8 mouse cellular contexts compared by ENCODE assay signal in genomic region chr4:140699441-140700127, GRCm38 (mm10). TPM values are rescaled to one million over a fixed set of nuclear protein-coding genes. Genes with fewer than 3 reads are reported as not detected.
DNase-seq lines count a peak whose midpoint lies in the region; ATAC-seq and TF ChIP-seq lines count a peak whose summit lies in the region.

No protein-coding gene starts in this region.

- peaks cover 37% of the 10 kb centered on the region for H3K4me1 ChIP-seq in forebrain, embryonic 15.5 days
- peaks cover 30% of the 10 kb centered on the region for H3K4me1 ChIP-seq in lung, embryonic 15.5 days

- peak overlapping the region; percentile 26 for H3K4me3 ChIP-seq in forebrain, embryonic 15.5 days
- peak overlapping the region; percentile 35 for H3K4me3 ChIP-seq in layer of hippocampus, adult 2 months
- peak overlapping the region; percentile 92 for H3K4me3 ChIP-seq in lung, embryonic 15.5 days

- H3K36me3 ChIP-seq in forebrain, embryonic 15.5 days, result no peaks in the 10 kb centered on the region
- no peaks in the 10 kb centered on the region for H3K36me3 ChIP-seq in lung, embryonic 15.5 days

- no peak for TF ChIP-seq CTCF in layer of hippocampus, adult 2 months (conservative IDR thresholded peaks at IDR 0.05)

- no peak overlapping the region for H3K27ac ChIP-seq in forebrain, embryonic 15.5 days (replicated peaks)
- peak overlapping the region; percentile 94 for H3K27ac ChIP-seq in layer of hippocampus, adult 2 months
- H3K27ac ChIP-seq in lung, embryonic 15.5 days, result no peak overlapping the region

- DNase-seq in MN1 (ENCODE audit: low spot score), result peak; percentile 94
- peak; percentile 57 for DNase-seq in cerebellum, adult 11 months
- DNase-seq in heart, postnatal 36 days, result peak; percentile 69 to 72
- peak; percentile 66 to 83 for DNase-seq in layer of hippocampus, adult 2 months (ENCODE audit: low spot score in 2 of 2)
- peak; percentile 51 to 67 for DNase-seq in thymus, postnatal 36 days

- no peaks in the 10 kb centered on the region for H3K9me3 ChIP-seq in forebrain, embryonic 15.5 days
- no peaks in the 10 kb centered on the region for H3K9me3 ChIP-seq in lung, embryonic 15.5 days

- 4% methylated on average over 29 of the region's 29 CpGs for WGBS in forebrain, embryonic 15.5 days
- WGBS in lung, embryonic 15.5 days, result 6% methylated on average over 29 of the region's 29 CpGs

- peak overlapping the region; percentile 19; the same call in 1 of the 2 replicates for H3K9ac ChIP-seq in forebrain, embryonic 15.5 days (replicated peaks)
- peak overlapping the region; percentile 7 for H3K9ac ChIP-seq in lung, embryonic 15.5 days

- peaks cover 16% of the 10 kb centered on the region for H3K27me3 ChIP-seq in forebrain, embryonic 15.5 days
- H3K27me3 ChIP-seq in lung, embryonic 15.5 days, result no peaks in the 10 kb centered on the region

- no peak for ATAC-seq in forebrain, embryonic 15.5 days (replicated peaks)
- ATAC-seq in lung, embryonic 15.5 days (ENCODE audit: borderline replicate concordance, extremely low read depth, low FRiP score, low TSS enrichment), result no peak
- peak; percentile 69 for ATAC-seq in neutrophil, adult 5-6 weeks (ENCODE audit: extremely low read depth, insufficient number of reproducible peaks, low FRiP score, poor library complexity, severe bottlenecking)

- intact Hi-C loops in heart, postnatal 36 days (cut with DNase I), result loop anchor here (2.0 kb wide), 1 partner anchor 19 kb away; no protein-coding TSS in a partner anchor

- peak overlapping the region; percentile 46 for H3K4me2 ChIP-seq in forebrain, embryonic 15.5 days (replicated peaks)
- peak overlapping the region; percentile 94 for H3K4me2 ChIP-seq in lung, embryonic 15.5 days

RNA-seq across cellular contexts. Expression of gene Rcc2, which starts 0.8 kb away (rescaled TPM):
- polyA plus RNA-seq in forebrain, embryonic 15.5 days (2015; fragmentation: Nextera tagmentation; extraction: Ambion mirVana), result 36.1 and 51.2 TPM in 2 replicates
- 10 to 100 TPM; 14.0 to 14.8 TPM for total RNA-seq in heart, postnatal 36 days (2021)
- total RNA-seq in layer of hippocampus, adult 2 months (2021), result 10 to 100 TPM; 93.0 to 93.5 TPM
- polyA plus RNA-seq in lung, embryonic 15.5 days (2015; fragmentation: Nextera tagmentation; extraction: Ambion mirVana), result 58.0 and 58.8 TPM in 2 replicates
- 59.2 and 63.5 TPM in 2 replicates for total RNA-seq in neutrophil, adult 5-6 weeks (2017)

RNA-seq across cellular contexts. Expression of gene Arhgef10l, which starts 33.8 kb away (rescaled TPM):
- 24.5 and 26.9 TPM in 2 replicates for polyA plus RNA-seq in forebrain, embryonic 15.5 days (2015; fragmentation: Nextera tagmentation; extraction: Ambion mirVana)
- 10 to 100 TPM; 62.5 to 65.0 TPM for total RNA-seq in heart, postnatal 36 days (2021)
- 10 to 100 TPM; 43.9 to 52.8 TPM for total RNA-seq in layer of hippocampus, adult 2 months (2021)
- 14.8 and 16.6 TPM in 2 replicates for polyA plus RNA-seq in lung, embryonic 15.5 days (2015; fragmentation: Nextera tagmentation; extraction: Ambion mirVana)
- total RNA-seq in neutrophil, adult 5-6 weeks (2017), result 3.7 and 4.2 TPM in 2 replicates

RNA-seq across cellular contexts. Expression of gene Padi6, which starts 42.9 kb away (rescaled TPM):
- polyA plus RNA-seq in forebrain, embryonic 15.5 days (2015; fragmentation: Nextera tagmentation; extraction: Ambion mirVana), result 0.06 and 0.10 TPM in 2 replicates
- total RNA-seq in heart, postnatal 36 days (2021), result not detected
- not detected for total RNA-seq in layer of hippocampus, adult 2 months (2021)
- 0.06 TPM in 1 of 2 replicates, not detected in the other for polyA plus RNA-seq in lung, embryonic 15.5 days (2015; fragmentation: Nextera tagmentation; extraction: Ambion mirVana)
- total RNA-seq in neutrophil, adult 5-6 weeks (2017), result 0.12 TPM in 1 of 2 replicates, not detected in the other

Comparison
In these comparisons a context has a peak if more than half of its experiments do, and no peak if none do; other contexts are left out.
1. H3K4me3 ChIP-seq: peak in every context shown above with its lines; median percentile 92 in lung, embryonic 15.5 days; 35 in layer of hippocampus, adult 2 months; 26 in forebrain, embryonic 15.5 days.